Mouse (Mus musculus): ENCODE data around the gene Trim12a. TPM values are rescaled to one million over a fixed set of nuclear protein-coding genes. Genes with fewer than 3 reads are reported as not detected.
"Not testable (repeated sequence)": the region's sequence is repeated elsewhere in the genome, so short reads cannot be mapped to it uniquely, and the experiment has no call there.

Gene Trim12a
- polyA plus RNA-seq (2015; fragmentation: Nextera tagmentation; extraction: Ambion mirVana): 7.5 and 10.1 TPM in 2 replicates

DNA sequence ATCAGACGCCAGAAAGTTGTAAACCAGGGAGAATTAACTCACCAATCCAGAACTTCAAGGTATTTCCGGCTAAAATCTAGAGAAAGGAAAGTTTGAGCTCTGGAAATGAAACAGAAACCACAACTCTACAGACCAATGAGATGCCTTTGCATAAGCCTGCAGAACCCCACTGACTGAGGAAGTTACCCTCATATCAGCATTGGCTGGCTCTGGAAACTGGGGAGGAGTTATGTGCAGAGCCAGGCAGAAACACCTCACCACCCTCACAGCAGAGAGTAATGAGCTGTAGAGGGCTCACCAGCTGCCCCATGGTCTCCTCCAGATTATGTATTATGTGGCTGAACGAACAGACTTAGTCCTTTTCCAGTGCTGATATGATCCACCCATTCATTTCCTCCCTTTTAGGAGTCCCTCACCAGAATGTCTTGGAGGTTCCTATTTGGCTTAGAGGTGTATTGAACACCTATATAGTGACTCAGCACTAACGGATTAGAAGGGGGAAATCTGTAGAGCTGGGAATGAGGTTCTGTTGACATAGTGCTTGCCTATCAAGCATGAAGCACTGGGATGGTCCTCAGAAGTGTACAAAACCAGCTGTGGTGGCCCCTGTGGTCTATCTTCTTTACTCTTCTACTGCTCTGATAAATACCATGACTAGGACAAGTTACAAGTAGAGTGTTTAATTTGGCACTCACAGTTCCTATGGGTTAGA lies at the start of gene Trim12a:
Trim12a (minus strand) TSS at position 98 of the 712 bp plus-strand sequence.
- peak within 1 kb of the TSS; percentile 76 for H3K27ac ChIP-seq (ENCODE audit: low read length)

DNA sequence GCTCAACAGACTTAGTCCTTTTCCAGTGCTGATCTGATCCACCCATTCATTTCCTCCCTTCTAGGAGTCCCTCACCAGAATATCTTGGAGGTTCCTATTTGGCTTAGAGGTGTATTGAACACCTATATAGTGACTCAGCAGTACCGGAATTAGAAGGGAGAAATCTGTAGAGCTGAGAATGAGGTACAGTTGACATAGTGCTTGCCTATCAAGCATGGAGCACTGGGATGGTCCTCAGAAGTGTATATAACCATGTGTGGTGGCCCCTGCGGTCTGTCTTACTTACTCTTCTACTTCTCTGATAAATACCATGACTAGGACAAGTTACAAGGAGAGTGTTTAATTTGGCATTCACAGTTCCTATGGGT lies 38.3 kb upstream of the Trim12a start:
- Histone ChIP-seq H3K27ac (ENCODE audit: low read length) (peak overlapping the region; percentile 61), H3K27me3 (ENCODE audit: control insufficient read depth, insufficient read depth, low read length) (no peaks in the 10 kb centered on the region), H3K4me1 (ENCODE audit: control insufficient read depth, insufficient read depth, low read length) (peaks cover 4% of the 10 kb centered on the region), H3K4me2 (ENCODE audit: low read depth, low read length) (peak overlapping the region; percentile 46), H3K9ac (ENCODE audit: low read length) (peak overlapping the region; percentile 30; the same call in 1 of the 2 replicates), H3K4me3 (ENCODE audit: low read length) (peak overlapping the region; percentile 71), H3K36me3 (ENCODE audit: control insufficient read depth, insufficient read depth) (no peaks in the 10 kb centered on the region), H3K9me3 (replicated peaks; ENCODE audit: control insufficient read depth, low read length) (no peaks in the 10 kb centered on the region)
- WGBS: 63% methylated on average over 2 of the region's 2 CpGs
- no peak for ATAC-seq (replicated peaks; ENCODE audit: extremely low read depth, insufficient read depth, low FRiP score)

More for the DNA sequence above, at the start of gene Trim12a:
- H3K27me3 ChIP-seq (ENCODE audit: control insufficient read depth, insufficient read depth, low read length); H3K4me1 ChIP-seq (ENCODE audit: control insufficient read depth, insufficient read depth, low read length); H3K36me3 ChIP-seq (ENCODE audit: control insufficient read depth, insufficient read depth); H3K9me3 ChIP-seq (replicated peaks; ENCODE audit: control insufficient read depth, low read length): not testable (repeated sequence)
- 19% methylated on average over 4 of the region's 4 CpGs for WGBS
- ATAC-seq (replicated peaks; ENCODE audit: extremely low read depth, insufficient read depth, low FRiP score): peak; percentile 97
- Histone ChIP-seq H3K4me3 (ENCODE audit: low read length) (peak within 1 kb of the TSS; percentile 68), H3K4me2 (ENCODE audit: low read depth, low read length) (peak within 1 kb of the TSS; percentile 62), H3K9ac (ENCODE audit: low read length) (peak within 1 kb of the TSS; percentile 69)

DNA sequence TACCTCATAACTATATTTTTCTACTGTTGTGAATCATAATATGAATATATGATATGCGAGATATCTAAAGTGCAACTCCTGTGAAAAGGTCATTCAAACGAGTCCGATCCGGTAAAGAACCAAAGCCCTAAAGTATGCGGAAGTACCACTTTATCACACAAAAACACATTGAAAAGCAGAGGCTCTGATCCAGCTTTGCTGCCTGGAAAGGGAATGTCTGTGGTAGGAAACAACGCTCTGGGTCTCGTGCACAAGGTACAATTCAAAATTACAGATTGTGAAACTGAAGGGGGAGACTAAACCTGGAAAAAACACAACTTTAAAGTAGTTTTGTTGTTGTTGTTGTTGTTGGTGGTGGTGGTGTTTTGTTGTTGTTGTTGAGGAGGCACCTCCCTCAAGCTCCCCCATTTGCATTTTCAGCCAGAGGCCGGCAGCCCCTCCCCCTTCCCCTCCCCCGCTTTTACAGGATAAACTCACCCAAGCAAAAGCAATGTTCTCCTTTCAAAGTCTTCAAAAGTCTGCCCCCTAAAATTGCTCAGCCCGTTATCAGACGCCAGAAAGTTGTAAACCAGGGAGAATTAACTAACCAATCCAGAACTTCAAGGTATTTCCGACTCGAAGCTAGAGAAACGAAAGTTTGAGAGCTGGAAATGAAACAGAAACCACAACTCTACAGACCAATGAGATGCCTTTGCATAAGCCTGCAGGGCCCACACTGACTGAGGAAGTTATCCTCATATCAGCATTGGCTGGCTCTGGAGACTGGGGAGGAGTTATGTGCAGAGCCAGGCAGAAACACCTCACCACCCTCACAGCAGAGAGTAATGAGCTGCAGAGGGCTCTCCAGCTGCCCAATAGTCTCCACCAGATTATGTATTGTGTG lies 37.7 kb upstream of the Trim12a start, which contains the start of gene Trim12c:
Trim12c (minus strand) TSS at position 646 of the 883 bp plus-strand sequence.
- H3K4me2 ChIP-seq (ENCODE audit: low read depth, low read length): peak within 1 kb of the TSS; percentile 81
- WGBS: 2% methylated on average over 14 of the region's 14 CpGs
- no peaks in the 10 kb centered on the region for H3K36me3 ChIP-seq (ENCODE audit: control insufficient read depth, insufficient read depth)
- peaks cover 4% of the 10 kb centered on the region for H3K4me1 ChIP-seq (ENCODE audit: control insufficient read depth, insufficient read depth, low read length)
- H3K9ac ChIP-seq (ENCODE audit: low read length): peak within 1 kb of the TSS; percentile 70
- peak within 1 kb of the TSS; percentile 82 for H3K27ac ChIP-seq (ENCODE audit: low read length)
- ATAC-seq (replicated peaks; ENCODE audit: extremely low read depth, insufficient read depth, low FRiP score): peak; percentile 100
- peak within 1 kb of the TSS; percentile 71 for H3K4me3 ChIP-seq (ENCODE audit: low read length)
- H3K9me3 ChIP-seq (replicated peaks; ENCODE audit: control insufficient read depth, low read length): no peaks in the 10 kb centered on the region
- H3K27me3 ChIP-seq (ENCODE audit: control insufficient read depth, insufficient read depth, low read length): no peaks in the 10 kb centered on the region

DNA sequence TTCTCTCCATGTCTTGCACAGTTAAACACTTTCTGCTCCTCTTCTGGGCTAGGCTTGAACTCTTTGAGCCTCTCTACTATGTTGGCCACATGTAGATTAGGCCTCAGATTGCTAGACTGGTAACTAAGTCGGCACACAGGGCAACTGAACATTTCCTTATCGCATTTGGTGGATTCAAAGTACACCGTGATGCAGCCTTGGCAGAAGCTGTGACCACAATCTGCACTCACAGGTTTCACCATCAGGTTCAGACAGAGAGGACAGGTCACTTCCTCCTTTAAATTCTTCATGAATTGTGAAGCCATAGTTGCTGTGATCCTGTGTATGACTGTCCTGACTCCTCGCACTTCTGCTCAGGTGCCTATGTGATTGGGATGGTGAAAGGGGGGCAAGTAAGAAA lies 32.8 kb upstream of the Trim12a start:
- ATAC-seq (replicated peaks; ENCODE audit: extremely low read depth, insufficient read depth, low FRiP score); H3K4me3 ChIP-seq (ENCODE audit: low read length); H3K27me3 ChIP-seq (ENCODE audit: control insufficient read depth, insufficient read depth, low read length); H3K27ac ChIP-seq (ENCODE audit: low read length); H3K9ac ChIP-seq (ENCODE audit: low read length); H3K36me3 ChIP-seq (ENCODE audit: control insufficient read depth, insufficient read depth); H3K4me2 ChIP-seq (ENCODE audit: low read depth, low read length); H3K9me3 ChIP-seq (replicated peaks; ENCODE audit: control insufficient read depth, low read length); H3K4me1 ChIP-seq (ENCODE audit: control insufficient read depth, insufficient read depth, low read length): not testable (repeated sequence)
- WGBS: 79% methylated on average over 4 of the region's 4 CpGs

- not testable (repeated sequence) for H3K9ac ChIP-seq (ENCODE audit: low read length); H3K4me1 ChIP-seq (ENCODE audit: control insufficient read depth, insufficient read depth, low read length); H3K4me3 ChIP-seq (ENCODE audit: low read length); H3K9me3 ChIP-seq (replicated peaks; ENCODE audit: control insufficient read depth, low read length); H3K36me3 ChIP-seq (ENCODE audit: control insufficient read depth, insufficient read depth); H3K27ac ChIP-seq (ENCODE audit: low read length); H3K4me2 ChIP-seq (ENCODE audit: low read depth, low read length); H3K27me3 ChIP-seq (ENCODE audit: control insufficient read depth, insufficient read depth, low read length)
- peak; percentile 55; the same call in 1 of the 2 replicates for ATAC-seq (replicated peaks; ENCODE audit: extremely low read depth, insufficient read depth, low FRiP score)
- WGBS: 92% methylated on average over 2 of the region's 4 CpGs
Observed at GRCm38 (mm10) chr7:104340744-104341143, 25.5 kb upstream of the Trim12a start.

DNA sequence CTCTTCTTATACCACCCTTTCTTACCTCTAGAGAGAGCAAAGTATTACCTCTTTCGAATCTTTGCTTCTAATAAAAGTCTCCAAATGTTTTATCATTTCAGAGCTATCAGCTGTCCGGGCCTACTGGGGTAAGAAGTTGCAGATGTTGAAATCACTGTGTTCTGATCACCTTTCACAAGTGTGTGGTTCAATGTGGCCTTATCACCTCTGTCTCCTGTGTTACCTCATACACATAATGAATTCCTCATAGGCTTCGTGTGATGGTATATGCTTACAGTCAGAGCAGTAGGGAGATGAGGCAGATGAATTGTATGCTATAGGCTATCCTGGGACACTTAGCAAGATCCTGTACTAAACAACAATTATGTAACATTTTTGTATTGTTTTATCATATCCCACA lies 20.3 kb upstream of the Trim12a start:
- H3K4me1 ChIP-seq (ENCODE audit: control insufficient read depth, insufficient read depth, low read length); H3K4me3 ChIP-seq (ENCODE audit: low read length); H3K9me3 ChIP-seq (replicated peaks; ENCODE audit: control insufficient read depth, low read length); H3K27ac ChIP-seq (ENCODE audit: low read length); H3K4me2 ChIP-seq (ENCODE audit: low read depth, low read length); ATAC-seq (replicated peaks; ENCODE audit: extremely low read depth, insufficient read depth, low FRiP score); H3K27me3 ChIP-seq (ENCODE audit: control insufficient read depth, insufficient read depth, low read length); H3K36me3 ChIP-seq (ENCODE audit: control insufficient read depth, insufficient read depth); H3K9ac ChIP-seq (ENCODE audit: low read length): not testable (repeated sequence)
- 52% methylated on average over 3 of the region's 3 CpGs for WGBS

DNA sequence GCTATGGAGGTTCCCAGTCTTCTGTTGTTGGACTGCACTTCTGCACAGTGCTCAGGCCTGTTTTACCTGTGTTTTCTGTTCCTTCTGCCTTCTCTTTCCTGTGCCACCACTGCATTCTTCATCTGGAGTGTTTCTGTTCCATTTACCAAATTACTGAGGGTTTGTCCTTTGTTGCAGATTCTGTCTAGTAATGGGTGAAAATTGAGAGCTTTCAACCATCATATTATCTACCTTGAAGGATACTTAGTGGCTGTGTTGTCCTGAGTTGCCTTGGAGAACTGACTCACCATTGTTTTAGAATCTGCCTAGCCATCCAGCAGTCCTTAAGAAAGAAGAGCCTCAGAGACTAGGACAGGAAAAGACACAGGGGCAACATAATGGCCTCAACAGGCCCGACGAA lies 13.9 kb upstream of the Trim12a start, which contains the start of gene Trim34b:
Trim34b (plus strand) TSS at position 301 of the 400 bp plus-strand sequence.
- not testable (repeated sequence) for H3K4me3 ChIP-seq (ENCODE audit: low read length); H3K9ac ChIP-seq (ENCODE audit: low read length); H3K36me3 ChIP-seq (ENCODE audit: control insufficient read depth, insufficient read depth); ATAC-seq (replicated peaks; ENCODE audit: extremely low read depth, insufficient read depth, low FRiP score); H3K9me3 ChIP-seq (replicated peaks; ENCODE audit: control insufficient read depth, low read length); H3K4me2 ChIP-seq (ENCODE audit: low read depth, low read length); H3K27me3 ChIP-seq (ENCODE audit: control insufficient read depth, insufficient read depth, low read length); H3K27ac ChIP-seq (ENCODE audit: low read length); H3K4me1 ChIP-seq (ENCODE audit: control insufficient read depth, insufficient read depth, low read length)
- WGBS: 81% methylated on average over 2 of the region's 2 CpGs

- Histone ChIP-seq H3K27me3 (ENCODE audit: control insufficient read depth, insufficient read depth, low read length) (no peaks in the 10 kb centered on the region), H3K9ac (ENCODE audit: low read length) (no peak overlapping the region), H3K4me2 (ENCODE audit: low read depth, low read length) (no peak overlapping the region), H3K27ac (ENCODE audit: low read length) (no peak overlapping the region), H3K36me3 (ENCODE audit: control insufficient read depth, insufficient read depth) (no peaks in the 10 kb centered on the region), H3K4me3 (ENCODE audit: low read length) (no peak overlapping the region), H3K9me3 (replicated peaks; ENCODE audit: control insufficient read depth, low read length) (no peaks in the 10 kb centered on the region), H3K4me1 (ENCODE audit: control insufficient read depth, insufficient read depth, low read length) (no peaks in the 10 kb centered on the region)
- WGBS: 66% methylated on average over 9 of the region's 9 CpGs
- no peak for ATAC-seq (replicated peaks; ENCODE audit: extremely low read depth, insufficient read depth, low FRiP score)
Observed at GRCm38 (mm10) chr7:104322028-104322427, 6.8 kb upstream of the Trim12a start.

Measured in heart, embryonic 16.5 days (tissue).